Mouse (Mus musculus): ENCODE results near the gene Slc7a7. TPM values are rescaled to one million over a fixed set of nuclear protein-coding genes. Genes with fewer than 3 reads are reported as not detected.

Gene Slc7a7
- total RNA-seq (2021), result 1 to 10 TPM; 6.2 to 7.3 TPM
- long read RNA-seq, experiment 1, partial matches to known transcripts, result 0 of 3 reads
- long read RNA-seq, experiment 1, other reads (novel, unspliced or antisense), result 2 of 3 reads
- long read RNA-seq, experiment 2, partial matches to known transcripts, result 1 of 9 reads
- long read RNA-seq, experiment 2, other reads (novel, unspliced or antisense), result 5 of 9 reads

DNA sequence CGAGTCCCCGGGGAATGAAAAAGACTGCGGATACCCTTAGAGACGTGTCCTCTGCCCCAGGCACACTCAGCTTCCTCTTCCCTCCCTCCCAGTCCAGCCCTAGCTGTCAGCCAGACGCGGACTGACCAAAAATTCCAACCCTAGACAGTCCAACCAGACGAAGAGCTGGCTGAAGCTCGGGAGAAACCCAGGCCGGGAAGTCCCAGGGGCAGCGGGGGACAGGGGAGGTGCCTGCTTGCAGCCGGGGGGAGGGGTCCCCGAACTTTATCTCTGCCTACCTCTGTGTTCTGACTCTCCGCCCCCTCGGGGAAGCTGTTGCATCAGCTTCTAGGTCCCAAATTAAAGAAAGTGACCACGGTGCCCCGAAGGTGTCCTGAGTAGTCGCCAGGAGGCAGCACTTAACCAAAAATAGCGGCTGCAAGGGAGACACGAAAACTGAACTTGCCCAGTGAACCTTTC is at the start of gene Slc7a7:
Slc7a7 (minus strand) TSS at position 158 of the 459 bp plus-strand sequence.
- DNase-seq (ENCODE audit: low spot score in 2 of 2), result no peak

DNA sequence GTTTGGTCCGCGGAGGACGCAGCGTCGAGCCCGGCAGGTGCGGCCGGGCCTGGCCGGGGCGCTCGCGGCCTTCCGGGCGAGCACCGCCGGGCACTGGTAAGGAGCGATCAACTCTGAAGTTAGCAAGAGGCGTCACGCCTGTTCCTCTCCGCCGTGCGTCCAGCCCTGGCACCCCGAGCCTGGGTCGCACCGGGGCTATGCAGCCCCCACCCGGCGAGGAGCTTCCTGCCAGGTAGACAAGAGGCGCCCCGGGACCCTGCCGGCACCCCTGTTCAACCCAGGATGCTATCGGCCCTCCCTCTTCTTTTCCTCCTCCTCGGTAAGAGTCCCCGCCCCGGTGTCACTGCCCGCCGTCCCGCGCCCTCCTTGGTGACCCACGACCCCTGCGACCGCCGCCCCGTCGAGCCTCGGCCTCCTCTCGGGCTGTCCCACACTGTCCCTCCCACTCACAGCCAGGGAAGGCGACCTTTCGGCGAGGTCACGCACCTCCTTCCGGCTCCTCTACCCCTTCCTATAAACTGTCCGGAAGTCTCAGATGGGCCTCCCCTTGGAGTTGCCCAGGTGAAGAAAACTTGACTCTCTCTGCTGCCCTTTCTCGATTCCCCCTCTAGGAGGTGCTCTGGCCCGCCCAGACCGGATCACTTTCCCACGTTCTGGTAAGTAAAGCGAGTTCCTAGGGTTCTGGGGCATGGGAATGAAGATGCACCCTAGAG is 46.9 kb upstream of the Slc7a7 start:
- DNase-seq (ENCODE audit: low spot score in 2 of 2), result peak in 1 of 2 experiments; percentile 53

DNA sequence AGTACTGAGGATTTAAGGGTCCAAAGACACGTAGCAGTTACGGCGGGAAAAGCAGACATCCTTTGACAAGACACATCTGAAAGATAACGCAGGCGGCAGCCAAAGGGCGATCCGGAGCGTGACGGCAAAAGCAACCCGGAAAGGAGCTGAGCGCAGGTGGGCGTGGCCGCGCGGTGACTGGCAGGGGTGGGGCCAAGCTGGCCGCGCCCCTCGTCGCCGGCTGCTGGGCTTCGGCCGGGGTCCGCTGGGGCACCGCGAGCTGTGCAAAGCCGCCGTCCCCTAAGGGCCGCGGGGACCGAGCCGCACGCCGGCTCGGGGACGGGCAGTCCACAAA is 46.3 kb upstream of the Slc7a7 start, which contains the start of gene Lrp10:
Lrp10 (plus strand) TSS at position 179 of the 334 bp plus-strand sequence.
- peak; percentile 84 to 88 for DNase-seq (ENCODE audit: low spot score in 2 of 2)

DNA sequence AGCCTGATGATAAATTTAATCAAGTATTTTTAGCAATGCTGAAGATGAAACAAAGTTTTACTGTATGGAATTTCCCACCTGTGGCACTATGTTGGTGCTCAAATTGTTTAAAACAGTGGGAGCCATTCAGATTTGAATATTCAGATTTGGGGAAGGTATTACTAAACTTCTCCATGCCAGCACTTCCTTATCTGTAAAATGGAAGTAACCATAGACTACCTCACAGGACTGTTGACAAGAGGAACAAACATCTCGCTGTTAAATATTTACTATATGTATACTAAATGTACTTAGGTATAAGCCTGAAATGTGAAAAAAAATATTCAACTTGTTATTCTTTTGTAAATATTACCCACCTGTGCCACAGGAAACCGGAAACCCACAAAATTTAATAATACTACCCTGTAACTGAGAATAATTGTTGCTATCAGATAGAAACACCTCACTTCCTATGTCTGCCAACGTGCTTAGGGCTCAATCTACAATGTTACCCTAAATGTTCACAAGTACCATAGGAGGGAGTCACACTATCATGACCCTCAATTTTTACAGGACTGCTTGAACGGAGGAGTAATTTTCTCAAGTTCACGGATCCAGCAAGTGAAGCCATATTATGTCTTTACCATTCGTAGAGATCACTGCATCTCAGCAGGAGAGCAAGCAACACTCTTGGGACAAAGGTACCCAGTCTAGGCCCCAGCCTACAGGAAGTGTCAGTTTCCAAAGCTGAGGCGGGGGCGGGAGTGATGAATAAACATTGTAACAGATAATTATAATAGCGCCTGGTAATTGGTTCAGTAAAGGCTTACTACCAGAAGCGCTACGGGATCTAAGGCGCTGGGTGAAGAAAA is 45.8 kb upstream of the Slc7a7 start:
- DNase-seq (ENCODE audit: low spot score in 2 of 2), result no peak

DNA sequence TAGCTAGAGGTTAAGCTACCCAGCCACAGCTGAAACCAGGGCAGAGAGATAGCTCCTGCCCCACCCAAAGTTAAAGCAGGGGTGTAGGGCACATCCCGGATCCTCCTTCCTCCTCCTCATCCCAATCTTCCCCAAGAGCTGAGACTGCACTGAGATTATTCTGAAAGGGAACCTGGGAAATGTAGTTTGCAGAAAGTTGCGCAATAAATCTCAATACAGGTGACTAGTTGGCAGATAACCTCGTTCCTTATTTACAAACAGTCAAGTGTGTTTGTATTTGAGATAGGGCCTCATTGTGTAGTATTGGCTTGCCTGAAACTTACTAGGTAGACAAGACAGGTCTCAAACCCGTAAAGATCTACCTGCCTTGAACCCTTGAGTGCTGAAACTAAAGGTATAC is 44.6 kb upstream of the Slc7a7 start:
- no peak for DNase-seq (ENCODE audit: low spot score in 2 of 2)

DNA sequence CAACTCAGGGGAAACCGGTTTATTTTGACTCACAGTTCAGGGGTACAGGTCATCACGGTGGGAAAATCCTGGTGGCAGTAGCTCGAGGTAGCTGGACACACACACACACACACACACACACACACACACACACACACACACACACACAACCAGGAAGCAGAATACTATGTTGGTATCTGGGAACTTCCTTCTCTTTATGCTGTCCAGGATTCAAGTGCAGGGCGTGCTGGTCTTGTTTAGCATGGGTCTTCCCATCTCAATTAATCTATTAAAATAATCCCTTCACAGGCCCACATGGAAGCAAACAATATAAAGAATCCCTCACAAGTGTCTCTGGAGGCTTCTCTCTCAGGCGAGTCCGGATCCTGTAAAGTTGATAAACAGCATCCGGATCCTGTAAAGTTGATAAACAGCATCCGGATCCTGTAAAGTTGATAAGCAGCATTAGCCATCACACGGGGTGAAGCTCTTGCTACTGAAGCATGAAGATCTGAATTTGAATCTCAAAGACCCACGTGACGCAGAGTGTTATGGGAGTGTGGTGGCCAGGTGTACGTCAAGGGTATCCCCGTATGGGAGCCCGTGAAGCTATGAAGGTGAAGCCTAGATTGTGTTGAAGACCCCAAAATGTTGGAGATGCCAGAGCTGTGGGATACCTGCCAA is 40.5 kb upstream of the Slc7a7 start:
- DNase-seq (ENCODE audit: low spot score in 2 of 2), result no peak

DNA sequence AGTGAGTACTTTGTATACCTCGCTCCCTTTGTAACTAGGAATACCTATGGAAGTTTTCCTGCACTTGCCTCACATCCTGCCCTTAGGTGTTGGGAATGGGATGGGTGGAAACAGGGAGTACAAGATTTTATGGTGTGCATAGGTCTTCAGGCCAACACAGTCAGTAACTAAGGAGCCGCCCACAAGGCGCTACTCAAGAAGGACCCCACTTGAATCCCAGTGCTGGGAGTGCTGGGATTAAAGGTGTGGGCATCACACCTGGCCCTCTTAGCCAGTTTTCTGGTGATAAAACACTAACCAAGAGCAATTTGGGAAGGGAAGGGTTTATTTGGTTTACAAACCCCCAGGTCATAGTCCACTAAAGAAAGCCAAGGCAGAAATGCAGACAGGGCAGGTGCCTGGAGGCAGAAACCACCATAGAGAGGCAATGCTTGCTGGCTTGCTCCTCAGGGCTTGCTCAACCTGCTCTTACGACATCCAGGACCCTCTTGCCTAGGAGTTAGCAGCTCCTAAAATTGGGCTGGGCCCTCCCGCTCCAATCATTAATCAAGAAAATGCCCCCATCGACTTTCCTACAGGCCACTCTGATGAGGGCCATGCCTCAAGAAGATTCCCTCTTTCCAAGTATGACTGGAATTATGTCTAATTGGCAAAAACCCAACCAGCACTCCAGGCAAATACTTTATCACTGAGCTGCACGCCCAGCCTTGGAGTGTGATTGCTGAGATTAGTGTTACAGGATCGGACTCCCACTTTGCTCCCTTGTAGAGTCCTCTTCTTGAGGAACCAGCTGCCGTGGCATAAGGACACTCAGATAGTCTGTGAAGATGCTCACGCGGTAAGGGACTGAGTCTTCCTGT is 37.3 kb upstream of the Slc7a7 start:
- DNase-seq (ENCODE audit: low spot score in 2 of 2), result no peak

DNA sequence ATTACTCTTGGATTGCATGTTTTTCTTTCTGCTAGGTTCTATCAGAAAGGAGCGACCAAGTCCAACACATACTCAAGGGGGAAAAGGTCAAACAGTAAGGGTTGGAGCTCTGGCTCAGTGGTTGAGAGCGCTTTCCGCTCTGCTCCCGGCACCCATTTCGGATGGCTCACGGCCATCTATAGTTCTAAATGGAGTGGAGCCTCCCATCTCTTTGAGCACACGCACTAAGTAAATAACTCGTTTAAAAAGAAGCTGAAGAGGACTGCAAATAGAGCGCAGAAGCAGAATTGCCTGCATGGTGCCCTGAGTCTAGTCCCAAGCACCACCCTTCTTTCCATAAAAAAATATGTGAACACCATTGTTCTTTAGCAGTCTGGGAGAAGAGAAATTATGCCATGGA is 36.0 kb upstream of the Slc7a7 start:
- DNase-seq (ENCODE audit: low spot score in 2 of 2), result no peak

DNA sequence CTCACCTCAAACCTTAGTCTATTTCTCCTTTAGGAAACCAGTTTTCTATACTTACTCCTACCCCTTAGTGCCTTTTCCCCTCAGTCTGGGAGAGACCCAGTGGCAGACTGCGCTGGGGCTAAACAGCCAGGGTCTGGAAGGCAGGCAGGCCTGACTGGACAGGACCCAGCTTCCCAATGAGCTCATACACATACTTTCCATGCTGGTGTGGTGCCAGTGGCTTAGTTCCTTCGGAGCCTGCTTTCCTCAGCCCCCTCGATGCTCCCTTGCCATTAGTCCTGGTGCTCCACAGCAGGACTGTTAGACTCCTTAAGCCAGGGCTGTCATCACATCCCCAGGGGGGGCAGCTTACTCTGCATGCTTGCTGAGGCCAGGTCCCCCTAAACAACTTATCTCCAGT is 27.9 kb upstream of the Slc7a7 start:
- peak; percentile 72 to 86 for DNase-seq (ENCODE audit: low spot score in 2 of 2)

DNA sequence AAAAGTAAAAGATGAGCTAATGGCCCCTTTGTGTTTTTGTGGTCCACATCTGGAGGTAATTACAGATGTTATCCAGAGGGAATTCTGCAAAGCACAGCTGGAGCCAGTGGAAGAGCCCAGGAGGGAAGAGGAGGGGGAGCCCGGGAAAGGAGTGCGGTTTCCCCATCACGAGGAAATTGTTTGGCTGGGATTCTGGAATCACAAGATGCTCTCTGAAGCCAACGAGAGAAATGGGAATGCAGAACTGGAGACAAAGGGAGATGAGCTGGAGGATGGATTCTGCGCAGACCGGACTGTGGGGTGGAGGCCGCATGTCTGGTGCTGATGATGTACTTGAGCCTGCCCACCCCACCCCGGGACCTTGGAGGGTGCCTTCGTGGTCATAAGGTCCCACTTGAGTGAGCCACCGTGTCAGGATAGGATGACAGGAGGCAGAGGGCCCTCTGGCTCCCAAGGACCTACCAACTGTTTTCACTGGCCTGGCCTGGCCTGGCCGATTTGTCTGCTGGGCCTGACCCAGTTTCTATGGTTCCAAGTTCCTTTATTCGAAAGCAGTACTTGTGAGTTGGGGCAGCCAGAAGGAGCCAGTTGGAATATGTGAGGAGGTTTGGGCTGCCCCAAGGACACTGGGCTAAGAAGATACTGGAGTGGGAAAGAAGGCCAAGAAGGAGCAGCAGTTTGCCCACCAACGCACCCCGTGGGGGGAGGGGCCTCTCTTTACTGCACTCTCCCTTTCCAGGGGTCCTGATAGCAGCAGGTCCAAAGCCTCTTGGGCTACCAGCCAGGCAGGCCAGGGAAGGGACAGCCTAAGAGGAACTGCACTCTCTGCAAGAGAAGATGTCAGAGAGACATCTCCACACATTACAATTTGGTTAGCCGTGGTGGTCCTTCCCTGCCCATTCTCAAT is 26.4 kb upstream of the Slc7a7 start:
- peak in 1 of 2 experiments; percentile 73 for DNase-seq (ENCODE audit: low spot score in 2 of 2)

DNA sequence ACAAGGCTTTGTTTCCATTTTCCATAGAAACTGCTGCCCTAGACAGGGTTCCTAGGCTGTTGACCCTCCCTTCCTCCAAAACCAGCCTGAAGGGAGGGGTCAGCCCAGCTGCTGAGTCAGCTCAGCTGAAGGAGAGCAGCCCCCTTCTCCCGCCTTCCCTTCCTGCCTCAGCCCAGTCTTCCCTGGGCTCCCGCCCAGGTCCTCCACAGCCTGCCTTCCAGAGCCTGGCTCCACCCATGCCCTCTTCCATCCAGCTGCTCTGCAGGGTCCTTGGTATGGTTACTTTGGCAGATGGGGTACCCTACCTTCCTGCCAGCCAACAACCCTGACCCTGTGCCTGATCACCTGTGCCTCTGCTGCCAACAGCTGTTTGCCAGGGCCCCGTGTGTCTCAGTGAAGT is 25.6 kb upstream of the Slc7a7 start:
- peak; percentile 67 to 83 for DNase-seq (ENCODE audit: low spot score in 2 of 2)

DNA sequence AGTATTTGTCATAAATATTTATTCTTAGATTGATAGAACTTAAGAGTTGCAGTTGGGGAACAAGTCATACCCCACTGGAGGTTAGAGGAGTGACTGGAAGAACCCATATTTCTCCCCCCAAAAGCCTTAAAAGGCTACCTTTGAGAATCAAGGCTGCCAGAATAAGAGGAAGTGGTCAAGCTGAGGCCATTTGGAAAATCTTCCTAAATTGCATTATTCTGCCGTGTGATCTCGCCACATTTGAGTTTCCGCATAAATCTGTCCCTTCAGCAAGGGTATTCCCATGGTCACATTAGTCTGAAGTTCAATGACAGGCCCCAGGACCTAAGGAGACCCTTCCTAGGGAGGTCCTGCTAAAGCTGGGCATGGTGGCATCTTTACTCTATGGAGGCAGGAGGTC is 25.0 kb upstream of the Slc7a7 start:
- no peak for DNase-seq (ENCODE audit: low spot score in 2 of 2)

DNA sequence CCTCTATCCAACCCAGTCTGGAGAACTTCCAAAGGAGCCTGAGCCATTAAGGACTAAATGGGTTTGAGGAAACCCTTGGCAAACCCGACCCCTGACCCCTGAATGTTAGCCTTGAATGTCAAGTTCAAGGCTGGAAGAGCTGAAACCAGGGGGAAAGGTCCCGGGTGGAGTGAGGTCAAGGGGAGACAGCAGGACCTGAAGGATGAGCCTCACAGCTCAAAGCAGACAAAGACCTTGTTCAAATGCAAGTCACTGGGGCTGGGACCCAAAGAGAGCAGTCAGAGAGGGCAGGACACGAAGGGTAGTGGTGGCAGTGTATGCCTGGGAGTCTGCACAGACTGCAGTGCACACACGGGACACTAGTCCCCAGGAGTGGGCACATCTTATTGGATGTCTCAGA is 23.8 kb upstream of the Slc7a7 start:
- DNase-seq (ENCODE audit: low spot score in 2 of 2), result no peak

DNA sequence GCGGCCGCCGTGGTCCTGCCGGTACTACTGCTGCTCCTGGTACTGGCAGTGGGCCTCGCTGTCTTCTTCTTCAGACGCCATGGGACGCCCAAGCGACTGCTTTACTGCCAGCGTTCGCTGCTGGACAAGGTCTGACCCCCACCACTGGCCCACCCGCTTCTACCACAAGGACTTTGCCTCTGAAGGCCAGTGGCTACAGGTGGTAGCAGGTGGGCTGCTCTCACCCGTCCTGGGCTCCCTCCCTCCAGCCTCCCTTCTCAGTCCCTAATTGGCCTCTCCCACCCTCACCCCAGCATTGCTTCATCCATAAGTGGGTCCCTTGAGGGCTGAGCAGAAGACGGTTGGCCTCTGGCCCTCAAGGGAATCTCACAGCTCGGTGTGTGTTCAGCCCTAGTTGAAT is 23.0 kb upstream of the Slc7a7 start:
- DNase-seq (ENCODE audit: low spot score in 2 of 2), result no peak

DNA sequence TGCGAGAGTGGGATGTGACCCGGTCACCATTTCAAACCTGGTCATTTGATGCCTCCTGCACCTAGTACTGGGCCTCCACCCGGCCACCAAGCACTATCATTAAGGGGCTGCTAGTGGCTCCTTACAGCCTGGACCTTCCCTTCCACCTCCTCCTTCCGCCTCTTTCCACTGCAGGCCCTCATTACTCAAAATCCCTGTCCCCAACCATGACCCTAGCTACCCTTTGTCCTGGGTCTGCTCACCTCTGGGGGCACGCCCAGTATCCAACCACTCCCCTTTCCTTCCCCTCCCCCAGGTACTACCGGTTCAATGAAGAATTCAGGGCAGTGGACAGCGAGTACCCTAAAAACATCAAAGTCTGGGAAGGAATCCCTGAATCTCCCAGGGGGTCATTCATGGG is 22.0 kb upstream of the Slc7a7 start:
- DNase-seq (ENCODE audit: low spot score in 2 of 2), result no peak

DNA sequence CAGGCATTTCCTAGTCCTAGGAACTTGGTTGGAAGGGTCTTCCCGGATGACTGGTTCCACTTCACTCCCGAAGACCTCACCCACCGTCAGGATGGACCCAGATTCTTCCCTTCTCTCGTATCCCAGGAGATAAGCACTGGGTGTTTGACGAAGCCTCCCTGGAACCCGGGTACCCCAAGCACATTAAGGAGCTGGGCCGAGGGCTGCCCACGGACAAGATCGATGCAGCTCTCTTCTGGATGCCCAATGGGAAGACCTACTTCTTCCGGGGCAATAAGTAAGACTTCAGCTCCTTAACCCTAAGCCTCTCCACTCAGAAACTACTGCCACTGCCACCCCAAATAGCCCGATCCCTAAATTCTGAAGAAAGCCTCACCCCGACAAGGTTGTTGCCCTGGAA is 21.6 kb upstream of the Slc7a7 start:
- DNase-seq (ENCODE audit: low spot score in 2 of 2), result no peak

DNA sequence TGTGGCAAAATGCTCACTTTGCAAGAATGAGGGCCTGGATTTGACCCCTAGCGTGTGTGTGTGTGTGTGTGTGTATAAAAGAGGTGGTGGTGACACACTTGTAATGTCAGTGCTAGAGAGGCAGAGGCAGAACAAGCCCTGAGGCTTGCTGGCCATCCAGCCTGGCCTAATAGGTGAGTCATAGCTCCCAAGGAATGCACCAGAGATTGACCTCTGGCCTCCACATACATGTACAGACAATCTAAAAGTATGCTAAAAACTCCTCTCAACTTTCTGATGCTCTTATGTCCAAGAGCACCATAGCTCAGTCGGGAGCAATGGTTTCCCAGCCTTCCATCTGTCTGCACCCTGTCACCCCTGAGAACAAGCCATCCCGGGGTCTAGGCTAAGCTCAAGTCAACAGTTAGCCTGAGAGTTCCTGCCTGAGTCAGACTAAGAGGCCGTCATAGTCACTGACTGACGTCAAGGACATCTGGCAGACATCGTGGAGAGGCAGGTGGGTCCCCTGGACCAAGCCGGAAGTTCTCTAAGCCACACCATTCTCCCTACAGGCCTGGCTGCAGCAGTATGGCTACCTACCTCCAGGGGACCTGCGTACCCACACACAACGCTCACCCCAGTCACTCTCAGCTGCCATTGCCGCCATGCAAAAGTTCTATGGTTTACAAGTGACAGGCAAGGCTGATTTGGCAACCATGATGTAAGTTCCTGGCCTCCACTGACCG is 17.8 kb upstream of the Slc7a7 start:
- DNase-seq (ENCODE audit: low spot score in 2 of 2), result no peak

DNA sequence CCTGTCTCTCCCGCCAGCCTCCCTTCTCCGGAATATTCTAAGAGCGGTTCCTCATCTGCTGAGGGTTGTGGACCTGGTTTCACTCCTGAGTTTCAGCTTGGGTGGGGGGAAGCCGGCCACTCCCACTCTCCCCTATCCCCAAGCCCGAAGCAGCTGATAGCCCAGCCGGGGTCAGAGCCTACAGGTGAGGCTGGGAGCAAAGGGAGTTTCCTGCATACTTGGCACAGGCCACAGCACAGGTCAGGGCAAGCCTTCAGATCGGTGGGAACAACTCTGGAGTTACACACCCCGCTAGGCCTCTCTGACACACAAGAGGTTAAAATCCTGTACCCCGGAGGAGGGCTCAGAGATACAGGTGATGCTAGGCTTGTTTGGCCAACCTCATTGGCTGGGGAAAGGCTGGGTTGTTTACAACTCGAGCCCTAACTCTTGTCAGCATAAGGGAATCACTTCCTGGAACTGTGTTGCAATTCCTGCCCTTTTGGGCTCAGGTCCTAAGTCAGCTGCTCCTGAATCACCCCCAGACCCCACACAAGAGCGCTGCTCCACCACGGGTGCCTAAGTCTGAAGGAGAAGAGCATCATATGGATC is 16.5 kb upstream of the Slc7a7 start:
- DNase-seq (ENCODE audit: low spot score in 2 of 2), result no peak
